Mouse (Mus musculus): Measurements from ENCODE around the gene Manba.

The Manba gene

DNA sequence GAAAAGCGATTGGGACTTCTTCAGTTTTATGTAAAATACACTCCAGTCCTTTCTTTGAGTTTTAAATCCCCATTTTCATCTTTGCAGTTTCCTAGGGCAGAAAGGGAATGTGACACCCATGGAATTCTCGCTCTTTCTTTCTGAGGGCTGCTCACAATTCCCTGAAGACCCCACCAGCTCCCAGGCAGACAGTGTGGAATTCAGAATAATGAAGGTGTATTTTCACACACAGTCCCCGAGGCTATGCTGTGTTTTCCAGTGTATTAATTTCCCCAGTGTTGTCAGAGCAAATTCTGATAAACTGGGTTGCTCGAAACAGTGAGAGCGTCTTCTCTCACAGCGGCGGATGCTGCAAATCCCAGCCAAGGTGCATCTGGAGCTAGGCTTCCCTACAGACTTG lies 44.3 kb downstream of the Manba start:
- no peak for DNase-seq (ENCODE audit: low spot score in 2 of 2)

- DNase-seq (ENCODE audit: low spot score in 2 of 2), result no peak
Observed at GRCm38 (mm10) chr3:135531762-135532161, 46.4 kb downstream of the Manba start.

- no peak for DNase-seq (ENCODE audit: low spot score in 2 of 2)
Observed at GRCm38 (mm10) chr3:135534103-135534502, 48.7 kb downstream of the Manba start.

DNA sequence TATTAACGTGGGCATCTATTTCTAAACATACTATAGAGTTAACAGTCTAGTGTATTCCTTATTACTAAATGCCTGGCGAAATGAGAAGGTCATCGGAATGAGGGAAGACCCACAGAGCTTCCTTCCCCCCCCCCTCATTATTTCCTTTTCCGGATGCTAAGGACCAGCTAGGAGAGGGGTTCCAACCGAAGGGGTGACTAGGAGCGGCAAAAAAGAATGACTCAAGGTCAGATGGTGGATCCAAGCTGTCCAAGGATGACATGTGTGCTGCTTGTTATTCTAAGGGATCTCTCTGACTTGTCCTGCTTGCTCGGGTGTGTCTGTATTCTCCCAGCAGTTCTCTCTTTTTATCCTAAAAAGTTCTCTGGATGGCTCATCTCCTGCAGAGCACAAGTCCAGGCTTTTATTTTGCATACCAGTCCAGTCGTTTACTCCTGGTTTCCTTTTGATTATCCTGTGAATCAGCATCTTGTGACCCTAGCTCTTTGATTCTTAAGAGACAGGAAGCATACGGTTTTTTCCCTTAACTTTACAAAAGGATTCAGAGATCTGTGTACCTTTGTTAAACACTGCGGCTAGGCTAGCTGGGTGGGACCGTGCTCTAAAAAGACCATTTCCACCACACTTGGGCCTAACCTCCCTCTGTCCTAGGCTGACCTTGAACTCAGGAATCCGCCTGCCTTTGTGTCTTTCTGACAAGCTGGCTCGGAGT lies 61.0 kb downstream of the Manba start:
- no peak for DNase-seq (ENCODE audit: low spot score in 2 of 2)

- DNase-seq (ENCODE audit: low spot score in 2 of 2), result no peak
Observed at GRCm38 (mm10) chr3:135547298-135547697, 61.9 kb downstream of the Manba start.

DNA sequence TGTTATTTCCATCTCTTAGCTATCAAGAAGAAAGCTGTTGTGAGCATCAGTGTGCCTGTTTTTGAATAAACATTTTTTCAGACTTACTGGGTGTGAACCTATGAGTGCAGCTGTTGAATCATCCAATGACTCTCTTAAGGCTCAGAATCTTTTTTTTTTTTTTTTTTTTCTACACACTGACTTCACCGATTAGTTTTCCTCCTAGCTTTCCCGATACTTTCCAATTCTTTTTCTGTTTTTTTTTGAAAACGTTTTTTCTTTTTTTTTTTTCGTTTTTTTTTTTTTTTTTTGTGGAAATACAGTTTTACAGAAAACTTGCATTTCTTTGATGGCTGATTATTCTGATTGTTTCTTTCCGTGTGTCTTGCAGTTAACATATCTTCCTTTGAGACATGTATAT lies 67.5 kb downstream of the Manba start:
- DNase-seq (ENCODE audit: low spot score in 2 of 2), result no peak

DNA sequence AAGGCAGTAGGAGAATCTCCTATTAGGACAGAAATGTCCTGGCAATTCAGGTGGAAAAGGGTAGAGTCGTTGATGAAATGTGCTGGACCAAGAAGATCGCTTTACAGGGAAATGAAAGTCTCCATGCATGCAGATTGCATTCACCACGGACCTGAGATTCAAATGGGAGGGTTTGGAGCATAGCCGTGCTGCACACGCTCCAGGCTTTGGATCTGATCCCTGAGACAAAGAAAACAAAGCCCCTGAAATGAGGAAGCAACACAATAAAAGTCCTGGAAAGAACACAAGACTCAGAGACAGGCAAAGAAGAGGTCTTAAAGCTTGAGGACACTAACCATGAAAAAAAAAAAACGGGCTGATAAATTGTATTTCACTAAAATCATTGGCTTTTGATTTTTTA lies 69.8 kb downstream of the Manba start:
- no peak for DNase-seq (ENCODE audit: low spot score in 2 of 2)

DNA sequence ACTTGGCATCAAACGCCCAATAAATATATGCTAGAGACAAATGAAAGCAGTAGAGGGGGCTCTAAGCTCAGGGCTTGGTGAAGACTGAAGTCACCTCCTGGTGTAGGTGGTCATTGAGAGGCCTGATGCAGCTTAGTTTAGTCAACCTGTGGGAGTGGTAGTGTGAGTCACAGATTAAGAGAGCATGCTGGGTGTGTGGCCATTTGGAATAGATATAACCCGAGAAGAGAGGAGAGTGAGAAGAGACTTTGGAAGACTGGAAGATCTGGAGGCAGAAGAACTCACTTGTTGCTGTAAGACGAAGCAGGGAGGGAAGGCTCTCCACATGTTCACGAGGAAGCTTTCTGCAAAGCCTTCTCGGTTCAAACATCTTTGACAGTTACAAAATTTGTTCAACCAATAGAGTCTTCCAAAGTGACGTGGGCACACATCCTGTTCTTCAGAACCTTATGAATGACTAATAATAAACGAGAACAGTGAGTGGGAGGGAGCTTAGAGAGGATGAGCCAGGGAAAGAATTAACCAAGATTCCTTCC lies 70.7 kb downstream of the Manba start:
- peak in 1 of 2 experiments; percentile 12 for DNase-seq (ENCODE audit: low spot score in 2 of 2)

DNA sequence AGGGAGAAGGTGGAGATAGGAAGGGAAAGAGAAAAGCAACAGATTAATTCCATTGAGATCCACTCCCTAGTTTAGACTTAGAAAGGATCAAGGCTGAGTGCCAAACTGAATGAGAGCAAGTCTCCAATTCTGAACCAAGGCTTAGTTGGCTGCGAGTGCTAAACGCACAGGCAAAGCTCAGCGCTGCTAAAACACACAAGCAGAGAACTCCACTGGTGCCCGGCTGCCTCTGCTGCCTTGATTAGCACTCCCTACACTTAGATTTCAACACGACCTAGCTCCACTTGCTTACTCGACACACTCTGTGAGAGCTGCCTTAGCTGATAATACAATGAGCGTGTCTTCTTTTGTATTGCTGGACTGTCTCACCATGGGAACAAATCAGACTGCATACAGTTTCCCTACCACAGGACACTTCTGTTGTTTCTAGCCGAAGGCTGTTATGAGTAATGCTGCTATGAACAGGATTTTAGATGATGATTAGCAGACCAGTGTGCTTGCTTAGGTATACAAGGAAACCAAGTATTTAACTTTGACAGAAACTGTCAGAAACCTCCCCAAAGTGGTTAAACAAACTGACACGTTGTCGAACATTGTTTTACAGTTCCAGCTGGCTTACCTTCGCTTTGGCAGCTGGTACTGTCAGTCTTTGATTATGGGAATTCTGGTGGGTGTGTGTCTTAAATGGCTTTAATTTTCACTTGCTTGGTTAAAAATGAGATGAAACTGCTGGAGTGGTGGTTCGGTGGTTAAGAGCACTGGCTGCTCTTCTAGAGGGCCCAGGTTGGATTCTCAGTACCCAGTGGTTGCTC lies 71.6 kb downstream of the Manba start:
- DNase-seq (ENCODE audit: low spot score in 2 of 2), result no peak

DNA sequence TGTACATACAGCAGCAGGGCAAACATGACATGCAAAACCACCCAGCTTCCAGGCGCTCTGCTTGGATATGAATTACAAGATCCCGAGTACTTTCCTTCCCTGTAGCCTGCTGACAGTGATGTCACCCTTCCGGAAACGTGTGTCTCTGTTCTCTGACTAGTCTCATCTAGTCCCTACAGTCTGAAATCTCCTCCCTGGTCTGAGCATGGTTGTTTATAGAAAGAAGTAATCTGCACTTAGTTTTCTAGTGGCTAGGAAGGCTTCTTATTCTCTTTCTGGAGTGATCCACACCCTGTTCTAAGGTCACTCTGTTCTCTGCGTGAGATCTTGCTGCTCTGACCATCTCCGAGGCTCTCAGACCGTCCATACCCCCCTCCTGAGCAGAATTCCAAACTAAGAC lies 76.6 kb downstream of the Manba start:
- no peak for DNase-seq (ENCODE audit: low spot score in 2 of 2)

DNA sequence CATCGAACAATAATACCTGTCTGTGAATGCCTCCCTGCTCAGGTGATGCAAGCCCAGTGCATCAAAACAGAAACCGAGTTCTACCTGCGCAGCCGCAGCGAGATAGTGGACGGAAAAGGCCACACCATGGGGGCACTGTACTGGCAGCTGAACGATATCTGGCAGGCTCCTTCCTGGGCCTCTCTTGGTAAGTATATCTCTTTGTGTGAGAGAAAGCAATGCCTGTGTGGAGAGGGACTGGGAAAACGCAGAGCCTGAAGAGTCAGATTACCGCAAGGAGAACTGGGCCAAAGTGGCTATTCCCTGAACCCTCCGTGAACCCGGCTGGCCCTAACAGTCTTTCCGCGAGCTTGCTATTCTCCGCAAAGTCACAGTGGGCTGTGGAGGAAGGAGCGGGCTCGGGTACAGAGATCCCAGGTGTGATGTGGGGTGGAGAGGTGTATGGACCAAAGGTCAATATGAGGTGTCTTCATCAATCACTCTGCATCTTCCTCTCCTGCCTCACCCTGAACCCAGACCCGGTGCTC lies 77.8 kb downstream of the Manba start:
- DNase-seq (ENCODE audit: low spot score in 2 of 2), result no peak

- no peak for DNase-seq (ENCODE audit: low spot score in 2 of 2)
Observed at GRCm38 (mm10) chr3:135564706-135565105, 79.3 kb downstream of the Manba start.

DNA sequence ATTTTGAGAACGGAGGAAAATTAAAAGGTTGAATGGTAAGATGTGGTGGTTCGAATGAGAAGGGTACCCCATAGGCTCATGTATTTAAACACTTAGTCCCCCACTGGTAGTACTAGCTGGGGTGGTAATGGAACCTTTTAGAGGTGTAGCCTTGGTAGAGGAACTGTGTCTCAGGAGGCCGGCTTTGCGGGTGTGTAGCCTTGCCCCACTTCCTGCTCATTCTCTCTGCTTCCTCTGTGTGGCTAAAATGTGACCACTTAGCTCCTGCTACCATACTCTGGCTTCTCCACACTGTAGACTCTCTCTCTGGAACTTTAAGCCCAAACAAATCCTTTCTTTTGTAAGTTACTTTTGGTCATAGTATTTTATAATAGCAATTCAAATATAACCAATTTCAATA lies 79.9 kb downstream of the Manba start:
- no peak for DNase-seq (ENCODE audit: low spot score in 2 of 2)

DNA sequence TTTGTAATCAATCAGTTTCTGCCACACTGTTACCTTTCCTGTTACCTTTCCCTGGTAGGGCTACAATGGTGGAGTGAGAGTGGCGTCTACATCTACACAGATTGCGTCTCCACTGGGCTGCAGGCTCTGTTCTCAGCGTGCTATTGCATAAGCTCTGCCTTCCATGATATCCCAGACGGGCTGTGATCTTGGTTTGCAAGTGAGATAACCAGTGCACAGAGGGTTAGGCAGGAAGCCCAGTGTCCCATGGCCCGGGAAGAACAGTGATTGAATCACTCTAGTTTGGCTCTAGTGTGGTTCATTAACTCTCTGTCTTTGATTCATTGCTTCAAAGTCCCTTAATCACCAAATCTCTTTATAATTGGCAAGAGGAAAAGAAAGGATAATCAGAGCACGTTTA lies 82.5 kb downstream of the Manba start:
- no peak for DNase-seq (ENCODE audit: low spot score in 2 of 2)

DNA sequence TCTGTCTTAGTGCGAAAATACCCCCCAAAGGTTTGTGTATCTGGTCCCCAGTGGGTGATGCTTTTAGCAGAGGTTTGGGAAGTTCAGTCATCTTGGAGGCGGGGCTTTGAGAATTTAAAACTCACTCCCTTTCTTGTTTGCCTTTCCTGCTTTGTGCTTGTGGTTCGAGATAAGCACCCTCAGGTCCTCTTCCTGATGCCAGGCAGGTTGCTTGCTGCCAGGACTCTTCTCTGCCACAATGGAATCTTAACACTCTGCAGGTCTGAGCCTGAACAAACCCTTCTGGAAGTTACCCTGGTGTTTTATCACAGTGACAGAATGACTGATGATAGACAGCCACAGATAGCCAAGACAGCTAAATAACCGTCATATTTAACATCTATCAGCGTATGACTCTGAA lies 83.2 kb downstream of the Manba start:
- no peak for DNase-seq (ENCODE audit: low spot score in 2 of 2)

DNA sequence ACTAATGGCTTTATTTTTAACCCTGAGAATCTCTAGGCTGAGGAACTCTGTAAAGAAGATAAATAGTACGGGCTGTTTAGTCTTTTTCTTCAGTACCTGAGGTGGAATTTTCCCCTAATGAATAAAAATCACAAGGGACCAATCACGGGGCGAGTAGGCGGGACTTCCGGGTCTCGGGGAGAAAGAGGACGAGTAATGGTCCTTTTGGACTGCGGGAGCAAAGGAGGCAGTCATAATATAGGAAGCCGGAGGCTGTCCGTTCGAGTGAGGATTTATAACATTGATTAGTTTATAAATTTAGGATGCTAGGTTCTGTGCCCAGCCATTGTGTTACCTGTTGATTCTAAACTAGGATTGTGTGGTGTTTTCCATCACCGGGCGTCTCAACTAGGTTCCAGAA lies 86.1 kb downstream of the Manba start:
- DNase-seq (ENCODE audit: low spot score in 2 of 2), result no peak

- no peak for DNase-seq (ENCODE audit: low spot score in 2 of 2)
Observed at GRCm38 (mm10) chr3:135573051-135573450, 87.6 kb downstream of the Manba start.

GRCm38 (mm10) chr3:135575126-135575525 lies 89.7 kb downstream of the Manba start:
- no peak for DNase-seq (ENCODE audit: low spot score in 2 of 2)

GRCm38 (mm10) chr3:135578588-135579140 lies 93.3 kb downstream of the Manba start:
- DNase-seq (ENCODE audit: low spot score in 2 of 2), result no peak

GRCm38 (mm10) chr3:135579179-135579578 lies 93.8 kb downstream of the Manba start:
- DNase-seq (ENCODE audit: low spot score in 2 of 2), result no peak

DNA sequence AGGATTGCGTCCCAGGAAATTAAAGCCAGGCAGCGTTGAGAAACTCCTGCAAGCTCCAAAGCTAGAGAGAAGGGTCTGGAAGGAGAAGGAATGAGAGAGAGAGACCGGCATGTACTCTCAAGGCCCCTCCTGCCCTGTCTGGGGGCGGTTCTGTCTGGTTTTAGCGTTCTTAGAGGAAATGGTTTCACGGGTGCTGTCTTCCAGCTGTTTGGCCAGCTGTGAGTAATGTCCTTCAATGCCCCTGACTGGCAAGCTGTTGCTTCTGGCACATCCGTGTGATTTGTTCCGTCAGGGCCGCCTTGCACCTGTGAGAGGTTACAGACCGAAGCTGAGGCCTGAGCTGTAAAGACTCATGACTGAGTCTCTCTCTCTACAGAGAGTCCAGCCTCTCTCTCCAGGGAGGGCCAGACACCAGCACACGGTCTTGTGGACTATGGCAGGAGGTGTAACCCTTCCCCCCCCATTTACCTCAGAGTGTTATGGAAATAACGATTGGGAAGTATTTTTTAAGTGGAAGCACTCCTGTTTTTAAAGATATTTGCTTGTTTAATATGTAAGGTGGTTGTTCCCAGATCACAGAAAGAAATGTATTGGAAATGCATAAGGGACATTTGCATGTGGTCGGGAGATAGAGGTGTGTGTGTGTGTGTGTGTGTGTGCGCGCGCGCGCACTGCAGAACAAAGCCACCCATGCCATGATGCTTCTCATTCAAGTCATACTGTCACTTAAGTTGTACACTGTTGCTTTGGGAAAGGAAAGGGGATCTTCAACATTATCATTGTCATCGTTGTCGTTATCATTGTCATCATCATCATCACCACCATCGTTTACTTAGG lies 95.2 kb downstream of the Manba start:
- no peak for DNase-seq (ENCODE audit: low spot score in 2 of 2)

Measured in thymus, postnatal 10 days (tissue).